Mouse (Mus musculus) olfactory bulb, adult 2 months (tissue): ENCODE data around the gene Rps6kl1. TPM values are rescaled to one million over a fixed set of nuclear protein-coding genes. Genes with fewer than 3 reads are reported as not detected.

Experiments
- H3K27ac ChIP-seq: fragments of 200-500 bp; 2 replicates; pipeline ENCODE4 v1.5.1; 2012; ENCODE audit warnings: low read depth, low read length; ENCODE audit not compliant: insufficient read depth
- H3K4me1 ChIP-seq: fragments of 200-500 bp; 2 replicates; pipeline ENCODE4 v1.6.1; 2012; ENCODE audit warnings: low read length; ENCODE audit not compliant: control insufficient read depth, insufficient read depth
- H3K4me3 ChIP-seq: fragments of 200-500 bp; 2 replicates; pipeline ENCODE4 v1.5.1; 2012; ENCODE audit warnings: mild to moderate bottlenecking, low read depth, low read length, moderate library complexity; ENCODE audit not compliant: insufficient read depth
- CTCF ChIP-seq: fragments of 200-500 bp; IDR thresholded peaks from 2 replicates; pipeline ENCODE4 v1.5.1; 2012; ENCODE audit warnings: low read depth, mild to moderate bottlenecking, low read length, moderate library complexity; ENCODE audit not compliant: insufficient read depth
- POLR2A ChIP-seq: fragments of 200-500 bp; IDR thresholded peaks from 2 replicates; pipeline ENCODE4 v1.6.1; 2012; ENCODE audit warnings: mild to moderate bottlenecking, low read depth, low read length, moderate library complexity; ENCODE audit not compliant: insufficient read depth
- WGBS: fragments of 180-500 bp; shearing (Covaris S2); methylation state at CpG from one replicate; pipeline ENCODE4 v1.1.7; 2018; 5-methylcytosine and 5-hydroxymethylcytosine counted together
- polyA plus RNA-seq: library from polyadenylated mRNA; stranded (reverse); fragments of >200 nt; gene quantifications from 2 replicates; pipeline ENCODE4 v1.2.4, GENCODE M21; 2012; ENCODE audit warnings: low replicate concordance; ENCODE audit not compliant: missing spikeins, insufficient read depth, insufficient read length

The Rps6kl1 gene
- polyA plus RNA-seq, 1 experiment, result not detected

GRCm38 (mm10) chr12:85192461-85193108 lies 41.5 kb upstream of the Rps6kl1 start:
- WGBS, result 32% methylated on average over 19 of the region's 19 CpGs
- H3K4me3 ChIP-seq, result no peak overlapping the region
- H3K4me1 ChIP-seq, result peaks cover 11% of the 10 kb centered on the region
- H3K27ac ChIP-seq, result no peak overlapping the region
- TF ChIP-seq CTCF, result no peak

GRCm38 (mm10) chr12:85190290-85190689 lies 39.2 kb upstream of the Rps6kl1 start:
- peaks cover 21% of the 10 kb centered on the region for H3K4me1 ChIP-seq
- TF ChIP-seq CTCF, result no peak
- no peak for TF ChIP-seq POLR2A
- no peak overlapping the region for H3K27ac ChIP-seq
- H3K4me3 ChIP-seq, result no peak overlapping the region
- 87% methylated on average over 7 of the region's 7 CpGs for WGBS

- TF ChIP-seq CTCF (no peak), POLR2A (no peak)
- WGBS, result 72% methylated on average over 7 of the region's 7 CpGs
- peaks cover 24% of the 10 kb centered on the region for H3K4me1 ChIP-seq
- no peak overlapping the region for H3K4me3 ChIP-seq
- no peak overlapping the region for H3K27ac ChIP-seq
Observed at GRCm38 (mm10) chr12:85186361-85186760, 35.3 kb upstream of the Rps6kl1 start.

- WGBS, result 31% methylated on average over 8 of the region's 8 CpGs
- H3K27ac ChIP-seq, result no peak overlapping the region
- H3K4me1 ChIP-seq, result peaks cover 29% of the 10 kb centered on the region
- TF ChIP-seq CTCF (no peak), POLR2A (no peak)
- no peak overlapping the region for H3K4me3 ChIP-seq
Observed at GRCm38 (mm10) chr12:85185810-85186209, 34.7 kb upstream of the Rps6kl1 start.

GRCm38 (mm10) chr12:85184118-85184517 lies 33.1 kb upstream of the Rps6kl1 start:
- no peak overlapping the region for H3K4me3 ChIP-seq
- TF ChIP-seq POLR2A (no peak), CTCF (no peak)
- H3K27ac ChIP-seq, result no peak overlapping the region
- WGBS, result 72% methylated on average over 5 of the region's 5 CpGs
- H3K4me1 ChIP-seq, result peaks cover 29% of the 10 kb centered on the region

GRCm38 (mm10) chr12:85182898-85183297 lies 31.8 kb upstream of the Rps6kl1 start:
- TF ChIP-seq POLR2A (no peak), CTCF (no peak)
- no peak overlapping the region for H3K27ac ChIP-seq
- WGBS, result 44% methylated on average over 5 of the region's 5 CpGs

GRCm38 (mm10) chr12:85182345-85182643 lies 31.2 kb upstream of the Rps6kl1 start:
- Histone ChIP-seq H3K4me1 (peaks cover 31% of the 10 kb centered on the region), H3K27ac (no peak overlapping the region), H3K4me3 (no peak overlapping the region)
- WGBS, result 29% methylated on average over 8 of the region's 8 CpGs
- TF ChIP-seq CTCF (no peak), POLR2A (no peak)

More at GRCm38 (mm10) chr12:85182898-85183297, 31.8 kb upstream of the Rps6kl1 start:
- Histone ChIP-seq H3K4me1 (peaks cover 29% of the 10 kb centered on the region), H3K4me3 (no peak overlapping the region)

- Histone ChIP-seq H3K4me3 (no peak overlapping the region), H3K27ac (no peak overlapping the region), H3K4me1 (peaks cover 37% of the 10 kb centered on the region)
- WGBS, result 29% methylated on average over 17 of the region's 17 CpGs
- TF ChIP-seq CTCF, result no peak
- no peak for TF ChIP-seq POLR2A
Observed at GRCm38 (mm10) chr12:85181475-85182344, 30.6 kb upstream of the Rps6kl1 start.

GRCm38 (mm10) chr12:85178294-85178693 lies 27.2 kb upstream of the Rps6kl1 start:
- WGBS, result 93% methylated on average over 2 of the region's 2 CpGs
- no peak for TF ChIP-seq CTCF
- no peak for TF ChIP-seq POLR2A
- Histone ChIP-seq H3K27ac (no peak overlapping the region), H3K4me1 (peaks cover 45% of the 10 kb centered on the region), H3K4me3 (no peak overlapping the region)
